Mouse (Mus musculus) midbrain, embryonic 16.5 days (tissue): ENCODE measurements at regions not wholly inside any gene's neighbourhood (a gene's known extent, or its start where the extent isn't known, plus 50 kb on each side); places are given as distances from the start of the nearest gene placed in this dataset.
A peak's percentile ranks its signal among the peaks of the same experiment; 100 is the strongest.

Experiments used
- ATAC-seq: fragments of 200-750 bp; cut with Nextera tagmentation; 2 replicates; pipeline ENCODE4 v1.8.0; 2017; ENCODE audit warnings: moderate TSS enrichment
- H3K27ac ChIP-seq: fragments of 300-500 bp; sonication (generic); 2 replicates; pipeline ENCODE4 v1.5.1; 2014; ENCODE audit warnings: mild to moderate bottlenecking, low read length, mixed read lengths
- H3K27me3 ChIP-seq: fragments of 300-500 bp; sonication (generic); 2 replicates; pipeline ENCODE4 v1.6.1; 2014; ENCODE audit warnings: low read depth, low read length, mixed read lengths; ENCODE audit not compliant: control insufficient read depth, insufficient read depth
- H3K36me3 ChIP-seq: fragments of 300-500 bp; sonication (generic); 2 replicates; pipeline ENCODE4 v1.6.1; 2014; ENCODE audit warnings: mild to moderate bottlenecking, low read length, moderate library complexity, mixed read lengths; ENCODE audit not compliant: control insufficient read depth, insufficient read depth
- H3K4me1 ChIP-seq: fragments of 300-500 bp; sonication (generic); 2 replicates; pipeline ENCODE4 v1.6.1; 2014; ENCODE audit warnings: mild to moderate bottlenecking, low read length, mixed read lengths; ENCODE audit not compliant: control insufficient read depth, insufficient read depth
- H3K4me2 ChIP-seq: fragments of 300-500 bp; sonication (generic); 2 replicates; pipeline ENCODE4 v1.6.1; 2014; ENCODE audit warnings: mild to moderate bottlenecking, low read length, mixed read lengths
- H3K4me3 ChIP-seq: fragments of 300-500 bp; sonication (generic); 2 replicates; pipeline ENCODE4 v1.5.1; 2014; ENCODE audit warnings: low read depth, mild to moderate bottlenecking, low read length, moderate library complexity, mixed read lengths
- H3K9ac ChIP-seq: fragments of 300-500 bp; sonication (generic); 2 replicates; pipeline ENCODE4 v1.6.1; 2014; ENCODE audit warnings: low read depth, low read length, mixed read lengths
- H3K9me3 ChIP-seq: fragments of 300-500 bp; sonication (generic); replicated peaks from 2 replicates; pipeline ENCODE4 v1.6.1; 2014; ENCODE audit warnings: mild to moderate bottlenecking, low read length, mixed read lengths; ENCODE audit not compliant: control insufficient read depth, poor library complexity, severe bottlenecking
- WGBS: fragments of 180-500 bp; shearing (Covaris S2); extraction: QIAGEN DNeasy Blood & Tissue Kit; methylation state at CpG from one replicate; pipeline ENCODE4 v1.1.7; 2014; 5-methylcytosine and 5-hydroxymethylcytosine counted together

DNA sequence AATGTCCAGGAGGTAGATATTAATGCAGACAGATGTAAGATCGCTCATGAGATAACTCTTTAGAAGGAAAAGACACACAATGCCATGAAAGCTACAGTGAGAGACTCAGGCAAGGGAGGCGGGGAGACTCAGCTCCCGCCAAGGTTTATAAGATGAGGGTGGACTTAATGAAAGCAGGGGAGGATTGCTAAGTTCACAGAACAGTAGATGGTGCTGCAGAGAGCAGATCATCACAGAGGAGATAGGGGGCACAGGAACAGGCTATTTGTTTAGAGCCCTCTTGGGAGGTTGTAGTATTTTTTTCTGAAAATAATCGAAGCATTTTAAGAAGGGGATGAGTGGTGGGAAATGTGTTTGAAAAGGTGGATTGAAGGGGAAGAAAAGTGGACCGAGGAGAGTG, 144.6 kb upstream of the Nlrp1b start:
- H3K27ac ChIP-seq = no peak overlapping the region
- no peak overlapping the region for H3K4me2 ChIP-seq
- WGBS = 65% methylated on average over 5 of the region's 5 CpGs
- H3K9me3 ChIP-seq = no peaks in the 10 kb centered on the region
- H3K4me3 ChIP-seq = no peak overlapping the region
- no peaks in the 10 kb centered on the region for H3K36me3 ChIP-seq
- no peaks in the 10 kb centered on the region for H3K27me3 ChIP-seq
- no peak overlapping the region for H3K9ac ChIP-seq
- ATAC-seq = no peak
- H3K4me1 ChIP-seq = no peaks in the 10 kb centered on the region

DNA sequence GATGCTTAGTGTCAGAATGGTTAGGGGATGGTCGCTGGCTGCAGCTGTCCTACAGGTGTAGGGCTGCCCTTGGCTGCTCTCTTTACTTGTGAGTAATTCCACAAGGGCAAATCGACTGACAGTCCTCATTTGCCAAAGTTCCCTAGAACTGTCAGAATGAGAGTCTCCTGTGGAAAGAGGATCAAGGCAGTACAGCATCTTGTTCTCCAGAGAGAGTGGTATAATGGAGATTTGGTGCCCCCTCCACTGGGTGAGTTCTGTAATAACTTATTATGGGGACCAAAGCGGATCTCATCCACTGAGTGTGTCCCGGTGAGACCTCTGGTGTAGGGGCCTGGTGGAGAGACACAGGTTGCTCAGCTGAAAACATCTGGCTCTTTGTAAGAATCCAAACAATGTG, 157.9 kb upstream of the Nlrp1b start:
- no peak overlapping the region for H3K27ac ChIP-seq
- ATAC-seq = no peak
- no peak overlapping the region for H3K9ac ChIP-seq
- H3K4me1 ChIP-seq = peaks cover 16% of the 10 kb centered on the region
- no peak overlapping the region for H3K4me3 ChIP-seq
- WGBS = 67% methylated on average over 4 of the region's 4 CpGs
- no peaks in the 10 kb centered on the region for H3K27me3 ChIP-seq
- H3K9me3 ChIP-seq = no peaks in the 10 kb centered on the region
- H3K36me3 ChIP-seq = no peaks in the 10 kb centered on the region
- H3K4me2 ChIP-seq = no peak overlapping the region

- H3K4me1 ChIP-seq = peaks cover 16% of the 10 kb centered on the region
- peak overlapping the region; percentile 59 for H3K9ac ChIP-seq
- H3K4me2 ChIP-seq = peak overlapping the region; percentile 48
- peak overlapping the region; percentile 60 for H3K27ac ChIP-seq
- H3K9me3 ChIP-seq = no peaks in the 10 kb centered on the region
- no peaks in the 10 kb centered on the region for H3K36me3 ChIP-seq
- 6% methylated on average over 7 of the region's 7 CpGs for WGBS
- H3K27me3 ChIP-seq = no peaks in the 10 kb centered on the region
- H3K4me3 ChIP-seq = no peak overlapping the region
- ATAC-seq = peak; percentile 76
These were observed 159.1 kb upstream of the Nlrp1b start for GRCm38 (mm10) chr11:71389659-71390058.

DNA sequence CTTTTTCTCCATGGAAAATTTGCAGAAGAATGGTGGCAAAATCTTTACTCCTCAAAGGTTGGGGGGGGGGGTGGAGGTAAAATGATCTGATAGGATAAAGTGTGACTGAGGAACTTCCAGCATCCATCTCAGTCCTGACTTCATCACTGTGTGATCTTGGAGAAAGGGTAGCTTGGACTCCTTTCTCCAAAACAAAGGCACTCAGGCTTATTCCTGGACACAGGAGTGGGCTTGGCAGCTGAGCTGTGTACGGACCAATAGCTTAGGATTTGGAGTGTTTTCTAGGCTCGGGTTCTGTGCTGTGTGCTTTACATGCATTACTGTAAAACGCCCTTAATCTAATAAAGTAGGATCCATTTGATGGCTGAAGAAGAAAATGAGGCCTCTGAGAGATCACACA, 159.6 kb upstream of the Nlrp1b start:
- Histone ChIP-seq H3K27me3 (no peaks in the 10 kb centered on the region), H3K9ac (no peak overlapping the region), H3K4me3 (no peak overlapping the region), H3K4me2 (peak overlapping the region; percentile 48), H3K9me3 (no peaks in the 10 kb centered on the region), H3K4me1 (peaks cover 16% of the 10 kb centered on the region), H3K36me3 (no peaks in the 10 kb centered on the region), H3K27ac (peak overlapping the region; percentile 60; the same call in 1 of the 2 replicates)
- 28% methylated on average over 3 of the region's 3 CpGs for WGBS
- ATAC-seq = no peak

DNA sequence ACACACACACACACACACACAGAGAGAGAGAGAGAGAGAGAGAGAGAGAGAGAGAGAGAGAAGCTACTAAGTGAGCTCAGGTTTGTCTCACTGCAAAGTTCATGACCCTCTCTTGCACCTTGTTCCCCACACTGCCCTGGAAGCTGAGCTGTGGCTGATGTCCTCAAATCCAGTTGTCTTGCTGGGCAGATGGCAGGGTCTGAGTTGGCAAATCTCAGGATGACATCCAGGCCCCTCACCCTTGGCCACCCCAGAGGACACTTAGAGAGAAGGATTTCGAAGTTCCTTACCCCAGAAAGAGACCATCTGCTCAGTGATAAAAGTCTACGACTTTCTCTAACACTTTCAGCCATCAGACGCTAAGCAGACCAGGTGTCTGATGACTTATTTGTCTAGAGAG, 160.1 kb upstream of the Nlrp1b start:
- 70% methylated on average over 3 of the region's 3 CpGs for WGBS
- no peaks in the 10 kb centered on the region for H3K27me3 ChIP-seq
- H3K9ac ChIP-seq = no peak overlapping the region
- no peak for ATAC-seq
- no peak overlapping the region for H3K4me3 ChIP-seq
- no peaks in the 10 kb centered on the region for H3K9me3 ChIP-seq
- H3K4me2 ChIP-seq = no peak overlapping the region
- peaks cover 16% of the 10 kb centered on the region for H3K4me1 ChIP-seq
- H3K36me3 ChIP-seq = no peaks in the 10 kb centered on the region
- no peak overlapping the region for H3K27ac ChIP-seq

- no peak overlapping the region for H3K4me2 ChIP-seq
- H3K27ac ChIP-seq = no peak overlapping the region
- no peak for ATAC-seq
- no peaks in the 10 kb centered on the region for H3K36me3 ChIP-seq
- no peaks in the 10 kb centered on the region for H3K27me3 ChIP-seq
- no peaks in the 10 kb centered on the region for H3K9me3 ChIP-seq
- peaks cover 10% of the 10 kb centered on the region for H3K4me1 ChIP-seq
- no peak overlapping the region for H3K9ac ChIP-seq
- no peak overlapping the region for H3K4me3 ChIP-seq
- WGBS = 80% methylated on average over 5 of the region's 5 CpGs
These were observed 162.9 kb upstream of the Nlrp1b start for GRCm38 (mm10) chr11:71393406-71393805.

GRCm38 (mm10) chr11:71395023-71395422, 164.5 kb upstream of the Nlrp1b start:
- H3K36me3 ChIP-seq = no peaks in the 10 kb centered on the region
- 58% methylated on average over 4 of the region's 4 CpGs for WGBS
- H3K9ac ChIP-seq = no peak overlapping the region
- no peak for ATAC-seq
- no peak overlapping the region for H3K4me3 ChIP-seq
- H3K27ac ChIP-seq = no peak overlapping the region
- H3K4me2 ChIP-seq = no peak overlapping the region
- no peaks in the 10 kb centered on the region; the same call in 1 of the 2 replicates for H3K4me1 ChIP-seq
- no peaks in the 10 kb centered on the region for H3K27me3 ChIP-seq
- H3K9me3 ChIP-seq = no peaks in the 10 kb centered on the region

DNA sequence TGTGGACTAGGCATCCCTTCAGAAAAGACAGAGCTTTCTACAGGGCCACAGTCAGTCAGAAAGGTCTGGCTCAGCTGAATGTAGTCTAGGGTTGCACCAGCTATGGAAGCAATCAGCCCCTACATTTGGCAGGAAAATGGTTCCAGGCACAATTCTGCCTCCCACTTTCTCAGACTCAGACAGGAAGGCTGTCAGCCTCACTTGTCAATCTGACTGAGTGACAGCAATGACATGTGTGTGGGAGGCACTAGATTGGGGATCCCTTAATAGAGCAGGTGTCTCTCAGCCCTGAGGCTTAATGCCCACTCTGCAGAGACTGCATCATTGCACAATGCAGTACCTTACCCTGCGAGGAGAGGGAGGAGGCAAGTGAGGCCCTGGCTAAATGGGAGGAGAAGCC, 165.1 kb upstream of the Nlrp1b start:
- Histone ChIP-seq H3K36me3 (no peaks in the 10 kb centered on the region), H3K4me1 (no peaks in the 10 kb centered on the region), H3K9ac (no peak overlapping the region), H3K4me3 (no peak overlapping the region), H3K27ac (no peak overlapping the region), H3K4me2 (no peak overlapping the region), H3K9me3 (no peaks in the 10 kb centered on the region), H3K27me3 (no peaks in the 10 kb centered on the region)
- no peak for ATAC-seq
- WGBS = 73% methylated on average over 1 of the region's 1 CpGs

DNA sequence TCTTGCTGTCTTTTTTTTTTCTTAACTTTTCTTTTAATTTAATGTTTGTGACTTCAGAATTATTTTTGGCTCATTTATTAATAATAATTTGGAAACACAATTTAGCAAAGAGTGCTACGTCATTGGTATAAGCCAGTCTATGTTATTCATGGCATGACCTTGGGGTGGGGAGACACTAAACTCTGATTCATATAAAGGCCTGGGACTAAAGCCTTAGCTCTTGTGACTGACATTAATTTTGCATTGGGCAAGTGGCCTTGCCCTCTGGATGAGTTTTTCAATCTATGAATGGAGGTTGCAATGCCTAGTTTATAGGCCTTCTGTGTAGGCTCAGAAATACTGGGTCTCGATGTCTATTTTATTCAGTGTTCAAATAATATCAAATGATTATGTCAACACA, 169.8 kb upstream of the Nlrp1b start:
- no peak for ATAC-seq
- Histone ChIP-seq H3K4me2 (no peak overlapping the region), H3K9ac (no peak overlapping the region), H3K27ac (no peak overlapping the region), H3K36me3 (no peaks in the 10 kb centered on the region), H3K4me3 (no peak overlapping the region), H3K4me1 (no peaks in the 10 kb centered on the region), H3K27me3 (no peaks in the 10 kb centered on the region), H3K9me3 (no peaks in the 10 kb centered on the region)
- 96% methylated on average over 2 of the region's 2 CpGs for WGBS
